Comparison of ENCODE assay signal across 28 mouse cellular contexts in the genomic region with DNA sequence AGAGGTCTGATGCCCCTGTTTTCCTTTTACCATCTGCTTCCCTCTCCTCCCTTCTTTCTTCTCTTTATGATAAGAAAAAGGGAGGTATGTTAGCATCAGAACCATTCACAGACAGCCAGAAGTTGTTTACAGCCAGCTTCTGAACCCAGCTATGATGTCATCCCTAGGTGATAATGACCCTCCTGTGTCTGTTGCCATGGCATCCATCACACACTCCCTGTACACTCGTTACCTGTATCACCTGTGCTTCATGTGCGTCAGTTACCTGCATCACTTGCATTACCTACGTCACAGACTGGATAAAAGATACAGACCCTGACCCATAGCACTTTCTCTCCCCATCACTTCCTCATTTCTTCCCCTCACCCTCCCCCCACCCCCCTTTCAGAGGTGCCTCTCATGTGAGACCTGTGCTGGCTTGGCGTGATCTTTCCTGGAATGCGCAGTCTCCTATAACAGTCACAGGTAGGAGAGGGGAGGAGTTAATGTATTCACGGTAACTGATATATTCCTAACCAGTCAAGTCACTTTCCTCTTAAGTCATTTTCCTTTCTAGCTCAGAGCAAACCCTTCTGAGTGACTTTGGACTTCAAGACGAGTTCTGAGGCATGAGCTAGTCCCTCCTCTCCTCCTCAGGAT. TPM values are rescaled to one million over a fixed set of nuclear protein-coding genes. Genes with fewer than 3 reads are reported as not detected.
DNase-seq lines count a peak whose midpoint lies in the region; ATAC-seq and TF ChIP-seq lines count a peak whose summit lies in the region.
"Had no signal": no experiment of that assay in that cellular context is flagged by ENCODE, and none has a peak within 500 bp of the region (broad histone marks: within the 10 kb centered on the region; RNA-seq: fewer than 3 reads in every experiment).

No protein-coding gene starts in this region.

- H3K36me3 ChIP-seq in intestine, postnatal 0 days (ENCODE audit: control insufficient read depth, insufficient read depth) = no peaks in the 10 kb centered on the region
- no peaks in the 10 kb centered on the region for H3K36me3 ChIP-seq in intestine, embryonic 15.5 days
- H3K36me3 ChIP-seq in splenic B cell, adult 2 months (ENCODE audit: control insufficient read depth, insufficient read depth, low read length, poor library complexity, severe bottlenecking) = no peaks in the 10 kb centered on the region
- H3K36me3 ChIP-seq: G1E; heart, embryonic 12.5 days; hindbrain, embryonic 15.5 days; midbrain, embryonic 13.5 days had no signal

- no peak overlapping the region for H3K4me2 ChIP-seq in intestine, postnatal 0 days (replicated peaks; ENCODE audit: low read depth)
- H3K4me2 ChIP-seq in intestine, embryonic 15.5 days (replicated peaks) = no peak overlapping the region
- H3K4me2 ChIP-seq: forebrain, embryonic 13.5 days; heart, embryonic 12.5 days; hindbrain, embryonic 15.5 days; midbrain, embryonic 13.5 days had no signal

- ATAC-seq in intestine, postnatal 0 days = 0 out of 2 replicates have a peak, but pooled peaks have one; percentile 22
- ATAC-seq in intestine, embryonic 15.5 days = no peak
- ATAC-seq: forebrain, embryonic 13.5 days; intestine, embryonic 16.5 days; midbrain, embryonic 13.5 days had no signal

- no peak overlapping the region for H3K4me3 ChIP-seq in intestine, postnatal 0 days (ENCODE audit: low read depth, low read length)
- H3K4me3 ChIP-seq in intestine, embryonic 15.5 days (replicated peaks) = no peak overlapping the region
- H3K4me3 ChIP-seq: forebrain, embryonic 13.5 days; heart, adult 2 months; heart, embryonic 12.5 days; hindbrain, embryonic 15.5 days; midbrain, embryonic 13.5 days had no signal

- H3K4me1 ChIP-seq in intestine, postnatal 0 days (replicated peaks; ENCODE audit: control insufficient read depth, insufficient read depth, low read length) = no peaks in the 10 kb centered on the region
- H3K4me1 ChIP-seq in intestine, embryonic 15.5 days (replicated peaks) = no peaks in the 10 kb centered on the region
- H3K4me1 ChIP-seq: hindbrain, embryonic 15.5 days had no signal

- H3K9me3 ChIP-seq in intestine, postnatal 0 days (ENCODE audit: control insufficient read depth) = no peaks in the 10 kb centered on the region
- H3K9me3 ChIP-seq in intestine, embryonic 15.5 days = no peaks in the 10 kb centered on the region
- H3K9me3 ChIP-seq: forebrain, embryonic 13.5 days; G1E; heart, embryonic 12.5 days; hindbrain, embryonic 15.5 days; midbrain, embryonic 13.5 days had no signal

- 62% methylated on average over 7 of the region's 7 CpGs for WGBS in intestine, postnatal 0 days
- WGBS in intestine, embryonic 15.5 days = 69% methylated on average over 7 of the region's 7 CpGs

- peak; percentile 18 for DNase-seq in A20 (ENCODE audit: low read depth, low spot score)
- DNase-seq in B cell, adult 2 months = peak; percentile 1
- DNase-seq in splenic B cell, adult 2 months (ENCODE audit: low read depth, low spot score) = peak; percentile 3
- DNase-seq in cerebellum, postnatal 36 days = no peak
- DNase-seq: adrenal gland, adult 8-10 months; cerebellum, adult 11 months; cerebellum, adult 9-10 months; gastrocnemius, postnatal 14 days; heart, adult 2 months; heart, postnatal 4 days; kidney, postnatal 14 days; liver; lung, adult 2 months; lung, postnatal 14 days; right cerebral cortex, postnatal 25 days had no signal

- no peak overlapping the region for H3K9ac ChIP-seq in intestine, postnatal 0 days (ENCODE audit: low read depth, low read length)
- H3K9ac ChIP-seq in intestine, embryonic 15.5 days = no peak overlapping the region
- H3K9ac ChIP-seq: forebrain, embryonic 13.5 days; heart, embryonic 12.5 days; hindbrain, embryonic 15.5 days; liver, embryonic 14.5 days; midbrain, embryonic 13.5 days had no signal

- TF ChIP-seq CTCF in intestine, postnatal 0 days (IDR thresholded peaks at IDR 0.05; ENCODE audit: low read depth) = no peak

- H3K27ac ChIP-seq in intestine, postnatal 0 days (ENCODE audit: low read depth, low read length) = no peak overlapping the region
- no peak overlapping the region for H3K27ac ChIP-seq in intestine, embryonic 15.5 days
- H3K27ac ChIP-seq: forebrain, embryonic 13.5 days; heart, adult 2 months; hindbrain, embryonic 15.5 days; liver, embryonic 14.5 days; midbrain, embryonic 13.5 days had no signal

- H3K27me3 ChIP-seq in intestine, postnatal 0 days (replicated peaks; ENCODE audit: control insufficient read depth, insufficient read depth, low read length) = no peaks in the 10 kb centered on the region
- H3K27me3 ChIP-seq in intestine, embryonic 15.5 days (replicated peaks) = no peaks in the 10 kb centered on the region
- no peaks in the 10 kb centered on the region for H3K27me3 ChIP-seq in splenic B cell, adult 2 months (ENCODE audit: control insufficient read depth, insufficient read depth, low read length, poor library complexity, severe bottlenecking)
- H3K27me3 ChIP-seq: forebrain, embryonic 13.5 days; heart, embryonic 12.5 days; hindbrain, embryonic 15.5 days; midbrain, embryonic 13.5 days had no signal

RNA-seq across cellular contexts. Expression of gene Gm42906, which starts 27.9 kb away (rescaled TPM):
- polyA plus RNA-seq in intestine, postnatal 0 days (2015; fragmentation: Nextera tagmentation; extraction: Ambion mirVana) = not detected in 2 replicates
- polyA plus RNA-seq in intestine, embryonic 15.5 days (2015; fragmentation: Nextera tagmentation; extraction: Ambion mirVana) = not detected in 2 replicates
- polyA plus RNA-seq: forebrain, embryonic 13.5 days; G1E; heart, adult 2 months; heart, embryonic 12.5 days; heart, postnatal 0 days; hindbrain, embryonic 15.5 days; intestine, embryonic 16.5 days; kidney, embryonic 14.5 days; limb, embryonic 11.5 days; liver, embryonic 14.5 days; lung, adult 2 months; midbrain, embryonic 13.5 days; neural tube, embryonic 11.5 days had no signal

Comparison
In these comparisons a context has a peak if more than half of its experiments do, and no peak if none do; other contexts are left out.
1. DNase-seq: peak in A20 (single experiment), B cell, adult 2 months (2 of 2) and splenic B cell, adult 2 months (single experiment); none in cerebellum, postnatal 36 days (0 of 2).